Mouse (Mus musculus) liver, embryonic 14.5 days (tissue): Measurements from ENCODE around the gene Wdr45.
"Not testable (repeated sequence)": the region's sequence is repeated elsewhere in the genome, so short reads cannot be mapped to it uniquely, and the experiment has no call there.

Experiments
- CTCF ChIP-seq: IDR thresholded peaks from 2 replicates; pipeline ENCODE4 v1.5.1; 2016; ENCODE audit warnings: antibody characterized with exemption, low read depth, control low read depth
- EP300 ChIP-seq: IDR thresholded peaks from 2 replicates; pipeline ENCODE4 v1.6.1; 2016; ENCODE audit warnings: antibody characterized with exemption, low read depth

GRCm38 (mm10) chrX:7716058-7716457 lies 1.9 kb downstream of the Wdr45 start:
- not testable (repeated sequence) for TF ChIP-seq CTCF, EP300
